Comparison of ENCODE assay signal across 28 mouse cellular contexts in genomic region chr16:25523621-25524020, GRCm38 (mm10).
A peak's percentile ranks its signal among the peaks of the same experiment; 100 is the strongest.
DNase-seq lines count a peak whose midpoint lies in the region; ATAC-seq lines count a peak whose summit lies in the region.
"Had no signal": no experiment of that assay in that cellular context is flagged by ENCODE, and none has a peak within 500 bp of the region (broad histone marks: within the 10 kb centered on the region; RNA-seq: fewer than 3 reads in every experiment).

No protein-coding gene starts in this region.

- H3K4me3 ChIP-seq in forebrain, embryonic 11.5 days (ENCODE audit: low read depth, low read length), result no peak overlapping the region
- H3K4me3 ChIP-seq: embryonic facial prominence, embryonic 12.5 days; embryonic facial prominence, embryonic 15.5 days; forebrain, embryonic 12.5 days; heart, adult 2 months; heart, embryonic 10.5 days; heart, embryonic 13.5 days had no signal

- no peak overlapping the region for H3K27ac ChIP-seq in forebrain, embryonic 11.5 days (ENCODE audit: low read depth, low read length)
- H3K27ac ChIP-seq: embryonic facial prominence, embryonic 12.5 days; embryonic facial prominence, embryonic 15.5 days; forebrain, embryonic 12.5 days; heart, adult 2 months; heart, embryonic 10.5 days; heart, embryonic 13.5 days; hindbrain, embryonic 14.5 days; hindbrain, postnatal 0 days had no signal

- H3K27me3 ChIP-seq in forebrain, embryonic 11.5 days (ENCODE audit: control insufficient read depth, insufficient read depth, low read length), result no peaks in the 10 kb centered on the region
- H3K27me3 ChIP-seq: embryonic facial prominence, embryonic 12.5 days; embryonic facial prominence, embryonic 15.5 days; forebrain, embryonic 12.5 days; heart, embryonic 13.5 days had no signal

- 85% methylated on average over 2 of the region's 2 CpGs for WGBS in forebrain, embryonic 11.5 days

- H3K4me1 ChIP-seq in forebrain, embryonic 11.5 days (replicated peaks; ENCODE audit: control insufficient read depth, insufficient read depth, low read length), result no peaks in the 10 kb centered on the region
- H3K4me1 ChIP-seq: embryonic facial prominence, embryonic 12.5 days; embryonic facial prominence, embryonic 15.5 days; forebrain, embryonic 12.5 days; heart, embryonic 10.5 days; heart, embryonic 13.5 days had no signal

- DNase-seq in kidney, adult 9 months, result peak; percentile 8
- DNase-seq in kidney, postnatal 4 days, result no peak
- peak; percentile 19 for DNase-seq in ES-CJ7 (ENCODE audit: low read depth, low spot score)
- DNase-seq in adipocyte (ENCODE audit: low spot score), result peak; percentile 68
- DNase-seq in forebrain, embryonic 11.5 days (ENCODE audit: low spot score), result no peak
- no peak for DNase-seq in natural killer cell, adult 2 months (ENCODE audit: low spot score in 2 of 2)
- DNase-seq: adrenal gland, adult 2 months; adrenal gland, postnatal 14 days; cerebellum, adult 11 months; cerebellum, adult 2 months; cerebellum, adult 9-11 months; cerebellum, postnatal 25 days; forebrain, postnatal 0 days; gastrocnemius, postnatal 10 days; gastrocnemius, postnatal 36 days; heart, adult 2 months; heart, postnatal 14 days; heart, postnatal 4 days had no signal

- H3K4me2 ChIP-seq in forebrain, embryonic 11.5 days (ENCODE audit: low read depth, low read length, severe bottlenecking), result no peak overlapping the region
- H3K4me2 ChIP-seq: embryonic facial prominence, embryonic 12.5 days; embryonic facial prominence, embryonic 15.5 days; forebrain, embryonic 12.5 days; heart, embryonic 13.5 days; hindbrain, embryonic 14.5 days had no signal

- no peaks in the 10 kb centered on the region for H3K36me3 ChIP-seq in forebrain, embryonic 11.5 days (ENCODE audit: control insufficient read depth, insufficient read depth, low read length)
- H3K36me3 ChIP-seq: embryonic facial prominence, embryonic 12.5 days; embryonic facial prominence, embryonic 15.5 days; forebrain, embryonic 12.5 days; heart, embryonic 10.5 days; heart, embryonic 13.5 days had no signal

- H3K9ac ChIP-seq in forebrain, embryonic 11.5 days (ENCODE audit: low read length), result no peak overlapping the region
- H3K9ac ChIP-seq: embryonic facial prominence, embryonic 12.5 days; embryonic facial prominence, embryonic 15.5 days; forebrain, embryonic 12.5 days; forebrain, postnatal 0 days; heart, embryonic 13.5 days; hindbrain, embryonic 14.5 days had no signal

- ATAC-seq in forebrain, embryonic 11.5 days (replicated peaks; ENCODE audit: low FRiP score), result no peak
- ATAC-seq: CD4-positive, CD25-positive, alpha-beta regulatory T cell, adult 4 months; forebrain, postnatal 0 days; hindbrain, postnatal 0 days; inflammation-experienced regulatory T-cells, adult 6 months; intestine, embryonic 16.5 days had no signal

- no peaks in the 10 kb centered on the region for H3K9me3 ChIP-seq in forebrain, embryonic 11.5 days (ENCODE audit: control insufficient read depth, low read length)
- H3K9me3 ChIP-seq: embryonic facial prominence, embryonic 12.5 days; embryonic facial prominence, embryonic 15.5 days; forebrain, embryonic 12.5 days; heart, embryonic 10.5 days; heart, embryonic 13.5 days had no signal

Comparison
In these comparisons a context has a peak if more than half of its experiments do, and no peak if none do; other contexts are left out.
1. DNase-seq: peak in kidney, adult 9 months (single experiment), ES-CJ7 (single experiment) and adipocyte (single experiment); none in kidney, postnatal 4 days (0 of 2), forebrain, embryonic 11.5 days (single experiment) and natural killer cell, adult 2 months (0 of 2).